Mouse (Mus musculus) CD4-positive, CD25-positive, alpha-beta regulatory T cell (primary cell): ENCODE results near the gene Morc2b. TPM values are rescaled to one million over a fixed set of nuclear protein-coding genes. Genes with fewer than 3 reads are reported as not detected.

ENCODE experiments used
- polyA plus RNA-seq: library from polyadenylated mRNA; unstranded; fragments of 100-300 nt; shearing (Covaris generic); gene quantifications from one replicate; pipeline ENCODE4 v1.2.1, GENCODE M21; 2017

Gene Morc2b
- not detected for polyA plus RNA-seq

GRCm38 (mm10) chr17:33139261-33139820 is at the start of gene Morc2b:
Gene Morc2b (minus strand): TSS chr17:33139683.

DNA sequence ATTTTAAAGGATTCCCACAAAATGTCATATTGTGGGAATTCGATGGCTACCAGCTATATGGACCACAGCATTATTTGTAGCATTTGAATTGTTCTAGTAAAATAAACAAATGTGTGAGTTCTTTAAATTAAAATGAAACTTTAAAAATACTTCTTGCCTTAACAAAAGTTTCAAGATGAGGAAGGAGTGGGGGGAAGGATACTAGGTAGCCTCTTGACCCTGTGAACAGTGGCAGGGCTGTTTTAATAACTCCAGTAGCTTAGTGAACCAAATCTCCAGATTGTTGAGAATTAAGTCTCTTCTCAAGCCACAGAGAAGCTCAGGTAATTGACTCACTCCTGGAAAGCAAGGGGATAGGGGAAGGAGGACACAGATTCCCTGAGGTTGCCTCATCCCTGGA is 28.7 kb upstream of the Morc2b start, which contains the start of gene Olfr55:
Olfr55 (plus strand) TSS at position 301 of the 400 bp plus-strand sequence.

GRCm38 (mm10) chr17:33089220-33089949 is 50.1 kb downstream of the Morc2b start, which contains the start of gene Zfp563:
Gene Zfp563 (plus strand): TSS chr17:33089310.

DNA sequence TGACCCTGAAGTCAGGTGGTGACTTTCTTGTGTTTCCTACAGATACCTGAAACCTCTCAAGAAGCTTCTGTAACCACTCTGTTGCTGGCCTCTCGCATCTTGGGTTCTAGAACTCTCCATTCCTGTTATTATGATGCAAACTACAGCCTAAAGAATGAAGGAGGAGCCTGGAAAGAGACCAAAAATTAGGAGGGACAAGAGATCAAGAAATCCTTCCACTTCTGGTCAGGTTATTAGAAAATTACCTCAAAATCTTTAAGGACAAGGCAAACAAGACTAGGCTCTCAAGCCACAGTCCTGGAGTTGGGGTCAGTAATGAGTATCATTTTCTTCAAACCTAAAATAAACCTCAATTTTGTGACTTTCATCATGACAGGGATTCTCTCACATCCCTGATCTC is 71.5 kb downstream of the Morc2b start, which contains the start of gene 4921501E09Rik:
4921501E09Rik (minus strand) TSS at position 101 of the 400 bp plus-strand sequence.

Other genes with a start within 250 kb of the Morc2b start
- gene Zfp870, start 248.0 kb downstream of the Morc2b start, polyA plus RNA-seq = 10.9 TPM
- not detected for gene Cyp4f14, start 222.3 kb downstream of the Morc2b start, polyA plus RNA-seq
- gene Cyp4f13, start 192.3 kb downstream of the Morc2b start, polyA plus RNA-seq = 56.5 TPM
- gene Zfp472, start 173.9 kb downstream of the Morc2b start, polyA plus RNA-seq = 20.5 TPM
- 16.9 TPM for gene Zfp952, start 146.6 kb downstream of the Morc2b start, polyA plus RNA-seq
- gene Zfp763, start 106.3 kb downstream of the Morc2b start, polyA plus RNA-seq = 9.1 TPM
- gene 4921501E09Rik, start 71.6 kb downstream of the Morc2b start, polyA plus RNA-seq = not detected
- 4.9 TPM for gene Zfp563, start 50.4 kb downstream of the Morc2b start, polyA plus RNA-seq
- not detected for gene Olfr55, start 28.8 kb upstream of the Morc2b start, polyA plus RNA-seq
- gene Olfr239, start 51.6 kb upstream of the Morc2b start, polyA plus RNA-seq = not detected
- not detected for gene Olfr1564, start 82.0 kb upstream of the Morc2b start, polyA plus RNA-seq
- 18.7 TPM for gene Zfp955a, start 115.5 kb upstream of the Morc2b start, polyA plus RNA-seq
- 0.02 TPM for gene Olfr63, start 125.0 kb upstream of the Morc2b start, polyA plus RNA-seq
- gene Zfp955b, start 149.9 kb upstream of the Morc2b start, polyA plus RNA-seq = 12.1 TPM
- gene Zfp81, start 219.2 kb upstream of the Morc2b start, polyA plus RNA-seq = 13.0 TPM